Mouse (Mus musculus): ENCODE data around the gene Krt73. TPM values are rescaled to one million over a fixed set of nuclear protein-coding genes. Genes with fewer than 3 reads are reported as not detected.

The Krt73 gene
- total RNA-seq, 2 experiments from 2014 or later: not detected

Other genes with a start within 250 kb of the Krt73 start
- gene Krt90, start 239.4 kb downstream of the Krt73 start, total RNA-seq (2015; ENCODE audit: low replicate concordance): not detected in 2 replicates
- gene Krt90, start 239.4 kb downstream of the Krt73 start, total RNA-seq (2017; ENCODE audit: low replicate concordance): not detected in 2 replicates
- not detected in 2 replicates for gene Krt75, start 228.4 kb downstream of the Krt73 start, total RNA-seq (2015; ENCODE audit: low replicate concordance)
- not detected in 2 replicates for gene Krt75, start 228.4 kb downstream of the Krt73 start, total RNA-seq (2017; ENCODE audit: low replicate concordance)
- gene Gm5414, start 174.2 kb downstream of the Krt73 start, total RNA-seq (2015; ENCODE audit: low replicate concordance): not detected in 2 replicates
- not detected in 2 replicates for gene Gm5414, start 174.2 kb downstream of the Krt73 start, total RNA-seq (2017; ENCODE audit: low replicate concordance)
- gene Gm5478, start 155.0 kb downstream of the Krt73 start, total RNA-seq (2015; ENCODE audit: low replicate concordance): not detected in 2 replicates
- gene Gm5478, start 155.0 kb downstream of the Krt73 start, total RNA-seq (2017; ENCODE audit: low replicate concordance): not detected in 2 replicates
- not detected in 2 replicates for gene Krt6b, start 122.1 kb downstream of the Krt73 start, total RNA-seq (2015; ENCODE audit: low replicate concordance)
- not detected in 2 replicates for gene Krt6b, start 122.1 kb downstream of the Krt73 start, total RNA-seq (2017; ENCODE audit: low replicate concordance)
- not detected in 2 replicates for gene Krt6a, start 108.0 kb downstream of the Krt73 start, total RNA-seq (2015; ENCODE audit: low replicate concordance)
- not detected in 2 replicates for gene Krt6a, start 108.0 kb downstream of the Krt73 start, total RNA-seq (2017; ENCODE audit: low replicate concordance)
- not detected in 2 replicates for gene Krt5, start 89.4 kb downstream of the Krt73 start, total RNA-seq (2015; ENCODE audit: low replicate concordance)
- not detected in 2 replicates for gene Krt5, start 89.4 kb downstream of the Krt73 start, total RNA-seq (2017; ENCODE audit: low replicate concordance)
- gene Krt71, start 59.2 kb downstream of the Krt73 start, total RNA-seq (2015; ENCODE audit: low replicate concordance): not detected in 2 replicates
- 0.14 TPM in 1 of 2 replicates, not detected in the other for gene Krt71, start 59.2 kb downstream of the Krt73 start, total RNA-seq (2017; ENCODE audit: low replicate concordance)
- not detected in 2 replicates for gene Krt72, start 15.9 kb downstream of the Krt73 start, total RNA-seq (2015; ENCODE audit: low replicate concordance)
- not detected in 2 replicates for gene Krt72, start 15.9 kb downstream of the Krt73 start, total RNA-seq (2017; ENCODE audit: low replicate concordance)
- gene Krt2, start 15.8 kb upstream of the Krt73 start, total RNA-seq (2015; ENCODE audit: low replicate concordance): not detected in 2 replicates
- gene Krt2, start 15.8 kb upstream of the Krt73 start, total RNA-seq (2017; ENCODE audit: low replicate concordance): not detected in 2 replicates
- not detected in 2 replicates for gene Krt1, start 48.4 kb upstream of the Krt73 start, total RNA-seq (2015; ENCODE audit: low replicate concordance)
- not detected in 2 replicates for gene Krt1, start 48.4 kb upstream of the Krt73 start, total RNA-seq (2017; ENCODE audit: low replicate concordance)
- gene Krt77, start 67.4 kb upstream of the Krt73 start, total RNA-seq (2015; ENCODE audit: low replicate concordance): not detected in 2 replicates
- gene Krt77, start 67.4 kb upstream of the Krt73 start, total RNA-seq (2017; ENCODE audit: low replicate concordance): not detected in 2 replicates
- not detected in 2 replicates for gene Krt76, start 90.6 kb upstream of the Krt73 start, total RNA-seq (2015; ENCODE audit: low replicate concordance)
- gene Krt76, start 90.6 kb upstream of the Krt73 start, total RNA-seq (2017; ENCODE audit: low replicate concordance): not detected in 2 replicates
- gene Krt4, start 122.4 kb upstream of the Krt73 start, total RNA-seq (2015; ENCODE audit: low replicate concordance): not detected in 2 replicates
- gene Krt4, start 122.4 kb upstream of the Krt73 start, total RNA-seq (2017; ENCODE audit: low replicate concordance): not detected in 2 replicates
- not detected in 2 replicates for gene Krt79, start 138.0 kb upstream of the Krt73 start, total RNA-seq (2015; ENCODE audit: low replicate concordance)
- gene Krt79, start 138.0 kb upstream of the Krt73 start, total RNA-seq (2017; ENCODE audit: low replicate concordance): not detected in 2 replicates
- not detected in 2 replicates for gene Krt78, start 151.9 kb upstream of the Krt73 start, total RNA-seq (2015; ENCODE audit: low replicate concordance)
- gene Krt78, start 151.9 kb upstream of the Krt73 start, total RNA-seq (2017; ENCODE audit: low replicate concordance): not detected in 2 replicates
- gene Krt8, start 202.1 kb upstream of the Krt73 start, total RNA-seq (2015; ENCODE audit: low replicate concordance): not detected in 2 replicates
- gene Krt8, start 202.1 kb upstream of the Krt73 start, total RNA-seq (2017; ENCODE audit: low replicate concordance): not detected in 2 replicates
- 2.3 TPM in 1 of 2 replicates, not detected in the other for gene Krt18, start 225.8 kb upstream of the Krt73 start, total RNA-seq (2015; ENCODE audit: low replicate concordance)
- 2.8 TPM in 1 of 2 replicates, not detected in the other for gene Krt18, start 225.8 kb upstream of the Krt73 start, total RNA-seq (2017; ENCODE audit: low replicate concordance)

All from erythroblast, adult 5-6 weeks (primary cell).